Mouse (Mus musculus) stomach, embryonic 14.5 days (tissue): ENCODE measurements around the gene Plscr4. TPM values are rescaled to one million over a fixed set of nuclear protein-coding genes. Genes with fewer than 3 reads are reported as not detected.

ENCODE experiments used
- ATAC-seq: fragments of 200-750 bp; cut with Nextera tagmentation; 2 replicates; pipeline ENCODE4 v1.8.0; 2017; ENCODE audit warnings: low read depth, moderate TSS enrichment; ENCODE audit not compliant: insufficient number of reproducible peaks, insufficient read depth, low FRiP score
- H3K27ac ChIP-seq: fragments of 300-500 bp; sonication (generic); 2 replicates; pipeline ENCODE4 v1.5.1; 2014; ENCODE audit warnings: mild to moderate bottlenecking, low read length, moderate library complexity, mixed read lengths
- H3K27me3 ChIP-seq: fragments of 300-500 bp; sonication (generic); 2 replicates; pipeline ENCODE4 v1.6.1; 2014; ENCODE audit warnings: low read length, control low read depth, mixed read lengths; ENCODE audit not compliant: control insufficient read depth, insufficient read depth
- H3K36me3 ChIP-seq: fragments of 300-500 bp; sonication (generic); 2 replicates; pipeline ENCODE4 v1.6.1; 2014; ENCODE audit warnings: mild to moderate bottlenecking, control low read depth, low read length, moderate library complexity, mixed read lengths; ENCODE audit not compliant: control insufficient read depth, insufficient read depth
- H3K4me1 ChIP-seq: fragments of 300-500 bp; sonication (generic); 2 replicates; pipeline ENCODE4 v1.6.1; 2014; ENCODE audit warnings: low read length, control low read depth, mixed read lengths; ENCODE audit not compliant: control insufficient read depth, insufficient read depth
- H3K4me2 ChIP-seq: fragments of 300-500 bp; sonication (generic); replicated peaks from 2 replicates; pipeline ENCODE4 v1.6.1; 2014; ENCODE audit warnings: low read depth, low read length, control low read depth
- H3K4me3 ChIP-seq: fragments of 300-500 bp; sonication (generic); 2 replicates; pipeline ENCODE4 v1.5.1; 2014; ENCODE audit warnings: low read depth, low read length, control low read depth
- H3K9ac ChIP-seq: fragments of 300-500 bp; sonication (generic); replicated peaks from 2 replicates; pipeline ENCODE4 v1.6.1; 2014; ENCODE audit warnings: low read depth, mild to moderate bottlenecking, control low read depth, low read length, moderate library complexity, mixed read lengths
- H3K9me3 ChIP-seq: fragments of 300-500 bp; sonication (generic); 2 replicates; pipeline ENCODE4 v1.6.1; 2016; ENCODE audit warnings: low read depth, low read length, control low read depth; ENCODE audit not compliant: control insufficient read depth
- WGBS: fragments of 180-500 bp; shearing (Covaris S2); extraction: QIAGEN DNeasy Blood & Tissue Kit; methylation state at CpG from one replicate; pipeline ENCODE4 v1.1.7; 2014; 5-methylcytosine and 5-hydroxymethylcytosine counted together
- polyA plus RNA-seq: library from polyadenylated mRNA; unstranded; fragments of >200 nt; fragmentation: Nextera tagmentation; extraction: Ambion mirVana; gene quantifications from 2 replicates; pipeline ENCODE4 v1.2.1, GENCODE M21; 2014

Gene Plscr4
- polyA plus RNA-seq, 1 experiment from 2014 or later, result 13.2 TPM

- Histone ChIP-seq H3K9ac (no peak overlapping the region), H3K27ac (no peak overlapping the region), H3K4me2 (no peak overlapping the region), H3K27me3 (no peaks in the 10 kb centered on the region), H3K9me3 (no peaks in the 10 kb centered on the region), H3K4me1 (no peaks in the 10 kb centered on the region), H3K36me3 (no peaks in the 10 kb centered on the region; the same call in 1 of the 2 replicates), H3K4me3 (no peak overlapping the region)
- WGBS, result 90% methylated on average over 3 of the region's 3 CpGs
- no peak for ATAC-seq
Measured at GRCm38 (mm10) chr9:92490319-92490718, 33.1 kb downstream of the Plscr4 start.

GRCm38 (mm10) chr9:92491274-92491673, 34.1 kb downstream of the Plscr4 start:
- 78% methylated on average over 2 of the region's 2 CpGs for WGBS
- no peak overlapping the region for H3K4me2 ChIP-seq
- no peaks in the 10 kb centered on the region; the same call in 1 of the 2 replicates for H3K36me3 ChIP-seq
- H3K9ac ChIP-seq, result no peak overlapping the region
- no peaks in the 10 kb centered on the region for H3K9me3 ChIP-seq
- ATAC-seq, result no peak
- H3K4me3 ChIP-seq, result no peak overlapping the region
- no peaks in the 10 kb centered on the region for H3K27me3 ChIP-seq
- H3K27ac ChIP-seq, result no peak overlapping the region
- no peaks in the 10 kb centered on the region for H3K4me1 ChIP-seq

GRCm38 (mm10) chr9:92499710-92500410, 42.7 kb downstream of the Plscr4 start:
- H3K4me1 ChIP-seq, result no peaks in the 10 kb centered on the region
- no peaks in the 10 kb centered on the region for H3K36me3 ChIP-seq
- no peak overlapping the region for H3K4me3 ChIP-seq
- 48% methylated on average over 12 of the region's 12 CpGs for WGBS
- H3K27me3 ChIP-seq, result no peaks in the 10 kb centered on the region
- no peak overlapping the region for H3K4me2 ChIP-seq
- peak; percentile 65; the same call in 1 of the 2 replicates for ATAC-seq
- no peaks in the 10 kb centered on the region for H3K9me3 ChIP-seq
- H3K27ac ChIP-seq, result no peak overlapping the region
- no peak overlapping the region for H3K9ac ChIP-seq

- no peaks in the 10 kb centered on the region for H3K9me3 ChIP-seq
- H3K36me3 ChIP-seq, result no peaks in the 10 kb centered on the region
- H3K4me2 ChIP-seq, result no peak overlapping the region
- no peak overlapping the region for H3K9ac ChIP-seq
- H3K27ac ChIP-seq, result no peak overlapping the region
- 29% methylated on average over 3 of the region's 3 CpGs for WGBS
- no peak overlapping the region for H3K4me3 ChIP-seq
- no peaks in the 10 kb centered on the region for H3K4me1 ChIP-seq
- H3K27me3 ChIP-seq, result no peaks in the 10 kb centered on the region
- peak; percentile 58; the same call in 1 of the 2 replicates for ATAC-seq
Measured at GRCm38 (mm10) chr9:92504256-92504655, 47.1 kb downstream of the Plscr4 start.

DNA sequence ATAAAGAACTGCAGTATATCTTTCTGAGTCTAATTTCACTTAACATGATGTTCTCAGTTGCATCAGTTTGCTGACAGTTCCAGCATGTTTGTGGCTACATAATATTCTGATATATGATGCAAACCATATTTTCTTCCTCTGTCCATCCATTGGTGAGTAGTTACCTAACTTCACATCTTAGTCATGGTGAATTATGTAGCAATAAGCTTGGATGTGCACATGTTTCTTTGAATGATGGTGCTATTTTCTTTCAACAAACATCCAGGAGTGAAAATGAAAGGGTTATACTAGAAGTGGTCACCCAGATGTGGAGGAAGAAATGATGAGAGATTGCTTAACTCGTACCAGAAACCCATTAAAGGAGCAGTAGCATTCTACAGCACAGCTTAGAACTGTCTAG, 47.7 kb downstream of the Plscr4 start:
- Histone ChIP-seq H3K27me3 (no peaks in the 10 kb centered on the region), H3K4me1 (no peaks in the 10 kb centered on the region), H3K36me3 (no peaks in the 10 kb centered on the region), H3K27ac (no peak overlapping the region), H3K4me2 (no peak overlapping the region), H3K9ac (no peak overlapping the region), H3K9me3 (no peaks in the 10 kb centered on the region), H3K4me3 (no peak overlapping the region)
- ATAC-seq, result no peak
- WGBS, result 50% methylated on average over 1 of the region's 1 CpGs

GRCm38 (mm10) chr9:92511696-92512095, 54.5 kb downstream of the Plscr4 start:
- no peak overlapping the region for H3K4me2 ChIP-seq
- ATAC-seq, result no peak
- H3K4me1 ChIP-seq, result no peaks in the 10 kb centered on the region
- no peaks in the 10 kb centered on the region for H3K27me3 ChIP-seq
- H3K27ac ChIP-seq, result no peak overlapping the region
- no peak overlapping the region for H3K4me3 ChIP-seq
- no peaks in the 10 kb centered on the region for H3K36me3 ChIP-seq
- no peak overlapping the region for H3K9ac ChIP-seq
- no peaks in the 10 kb centered on the region for H3K9me3 ChIP-seq

DNA sequence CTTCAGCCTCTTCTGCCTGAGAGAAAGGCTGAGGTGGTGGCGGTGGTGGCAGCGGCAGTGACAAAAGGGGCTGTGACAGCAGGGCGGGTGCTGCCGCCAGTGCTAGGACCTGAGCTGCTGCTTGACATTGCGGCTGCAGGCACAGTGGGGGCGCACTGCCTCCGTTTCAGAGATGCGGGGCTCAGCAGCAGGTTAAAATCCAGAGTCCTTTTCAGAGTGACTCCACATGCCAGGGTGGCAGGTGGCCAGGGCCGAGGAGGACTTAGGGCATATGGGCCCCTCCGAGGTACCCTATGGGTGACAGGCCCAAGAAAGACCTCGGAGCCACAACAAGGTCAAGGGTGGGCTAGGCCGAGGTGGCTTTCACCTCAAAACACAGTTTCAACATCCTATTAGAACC, 59.9 kb downstream of the Plscr4 start:
- ATAC-seq, result no peak
- Histone ChIP-seq H3K9me3 (peaks cover 6% of the 10 kb centered on the region; the same call in 1 of the 2 replicates), H3K36me3 (no peaks in the 10 kb centered on the region), H3K9ac (no peak overlapping the region), H3K27ac (no peak overlapping the region), H3K27me3 (no peaks in the 10 kb centered on the region), H3K4me2 (no peak overlapping the region), H3K4me1 (no peaks in the 10 kb centered on the region), H3K4me3 (no peak overlapping the region)
- 96% methylated on average over 12 of the region's 12 CpGs for WGBS

DNA sequence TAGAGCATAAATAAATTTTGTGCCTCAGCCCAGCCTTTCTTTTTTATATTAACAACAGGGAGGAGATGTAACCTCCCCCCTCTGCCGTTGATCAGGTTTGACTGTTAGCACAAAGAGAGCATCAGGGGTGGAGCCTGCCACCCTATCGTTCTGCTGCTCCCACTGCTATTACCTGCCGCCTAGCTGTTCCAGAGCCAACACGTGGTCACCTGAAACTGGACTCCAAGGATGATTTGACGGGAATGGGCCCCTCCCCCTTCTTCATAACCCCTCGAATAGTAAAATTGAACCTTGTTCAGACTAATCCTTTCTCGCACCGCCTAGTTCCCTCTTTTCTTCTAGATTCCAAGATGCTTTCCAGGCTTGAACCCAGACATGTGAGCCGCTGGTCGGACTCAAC, 63.6 kb downstream of the Plscr4 start:
- Histone ChIP-seq H3K4me2 (no peak overlapping the region), H3K9ac (no peak overlapping the region), H3K36me3 (no peaks in the 10 kb centered on the region), H3K9me3 (peaks cover 6% of the 10 kb centered on the region; the same call in 1 of the 2 replicates), H3K27me3 (no peaks in the 10 kb centered on the region), H3K27ac (no peak overlapping the region), H3K4me1 (no peaks in the 10 kb centered on the region), H3K4me3 (no peak overlapping the region)
- ATAC-seq, result no peak
- 87% methylated on average over 10 of the region's 10 CpGs for WGBS

DNA sequence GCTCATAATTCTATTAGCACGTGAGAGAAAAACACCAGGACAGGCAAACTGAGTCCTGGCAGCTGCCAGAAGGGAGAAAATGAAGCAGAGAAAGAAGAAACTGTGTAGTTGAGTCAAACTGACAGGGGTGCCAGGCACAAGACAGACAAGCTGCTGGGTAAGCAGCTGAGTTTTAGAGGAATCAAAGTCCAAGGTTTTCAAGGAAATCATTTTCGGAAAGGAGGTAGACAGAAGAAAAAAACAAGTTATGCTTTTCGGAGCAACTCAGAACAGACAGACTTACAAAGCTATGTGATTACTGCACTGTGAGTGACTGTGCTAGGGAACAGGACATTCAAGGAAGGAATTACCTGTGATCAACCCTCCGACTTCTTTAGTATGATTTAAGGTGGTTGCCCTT, 67.3 kb downstream of the Plscr4 start:
- Histone ChIP-seq H3K4me3 (no peak overlapping the region), H3K9me3 (no peaks in the 10 kb centered on the region), H3K27me3 (no peaks in the 10 kb centered on the region), H3K36me3 (no peaks in the 10 kb centered on the region), H3K4me2 (no peak overlapping the region), H3K27ac (no peak overlapping the region), H3K4me1 (no peaks in the 10 kb centered on the region), H3K9ac (no peak overlapping the region)
- 77% methylated on average over 4 of the region's 4 CpGs for WGBS
- no peak for ATAC-seq
